Mouse (Mus musculus): Measurements from ENCODE around the gene Atxn10. TPM values are rescaled to one million over a fixed set of nuclear protein-coding genes. Genes with fewer than 3 reads are reported as not detected.
"Not testable (repeated sequence)": the region's sequence is repeated elsewhere in the genome, so short reads cannot be mapped to it uniquely, and the experiment has no call there.

Gene Atxn10
- total RNA-seq, 2 experiments from 2014 or later = 24.4 to 31.6 TPM

GRCm38 (mm10) chr15:85329096-85329495 lies 6.9 kb upstream of the Atxn10 start:
- intact Hi-C loops (cut with DNase I) = no loop called here
- no peak for DNase-seq

GRCm38 (mm10) chr15:85330024-85330423 lies 6.0 kb upstream of the Atxn10 start:
- intact Hi-C loops (cut with DNase I) = no loop called here
- DNase-seq = no peak

DNA sequence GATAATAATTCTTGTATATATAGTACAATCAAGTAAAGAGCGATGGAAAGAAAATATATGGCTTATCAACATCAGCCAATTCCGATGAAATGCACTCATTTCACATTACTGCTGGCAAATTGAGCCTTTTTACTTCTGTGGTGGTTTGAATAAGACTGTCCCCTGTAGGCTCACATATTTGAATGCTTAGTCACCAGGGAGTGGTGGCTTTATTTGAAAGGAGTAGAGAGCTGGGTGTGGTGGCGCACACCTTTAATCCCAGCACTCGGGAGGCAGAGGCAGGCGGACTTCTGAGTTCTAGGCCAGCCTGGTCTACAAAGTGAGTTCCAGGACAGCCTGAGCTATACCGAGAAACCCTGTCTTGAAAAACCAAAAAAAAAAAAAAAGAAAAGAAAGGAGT lies 2.5 kb upstream of the Atxn10 start:
- intact Hi-C loops (cut with DNase I) = not testable (repeated sequence)

GRCm38 (mm10) chr15:85334234-85334633 lies 1.8 kb upstream of the Atxn10 start:
- no peak for DNase-seq
- intact Hi-C loops (cut with DNase I) = no loop called here

More for the DNA sequence above, 2.5 kb upstream of the Atxn10 start:
- DNase-seq = not testable (repeated sequence)

DNA sequence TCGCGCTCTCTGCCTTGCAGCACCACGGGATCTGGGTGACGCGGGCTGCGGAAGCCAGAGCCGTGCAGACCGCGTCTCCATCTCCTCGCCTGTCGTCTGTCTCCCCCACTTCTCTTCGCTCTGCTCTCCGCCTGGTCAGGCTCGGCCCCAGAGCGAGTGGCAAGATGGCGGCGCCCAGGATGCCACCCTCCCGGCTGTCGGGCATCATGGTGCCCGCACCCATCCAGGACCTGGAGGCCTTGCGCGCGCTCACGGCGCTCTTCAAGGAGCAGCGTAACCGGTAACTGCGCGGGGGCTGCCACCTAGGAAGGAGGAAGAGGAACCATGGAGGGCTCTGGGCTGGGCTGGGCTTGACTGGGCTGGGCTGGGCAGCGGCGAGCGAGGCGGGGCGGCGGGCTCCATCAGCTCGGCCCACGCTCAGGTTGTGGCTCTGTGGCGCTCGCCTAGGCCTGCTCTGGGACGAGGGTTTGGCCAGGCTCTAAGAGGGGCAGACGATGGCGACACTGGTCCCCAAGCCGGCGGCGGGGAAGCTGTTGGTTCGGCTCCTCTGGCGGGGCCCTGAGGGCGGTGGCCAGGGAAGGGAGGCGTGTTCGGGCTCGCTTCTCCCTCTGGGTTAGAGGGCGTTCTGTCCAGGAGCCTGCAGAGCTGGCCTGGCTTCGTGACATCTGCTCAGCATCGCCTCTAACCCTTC lies 401 bp downstream of the Atxn10 start:
- DNase-seq = peak; percentile 46 to 64
- intact Hi-C loops (cut with DNase I) = no loop called here

- DNase-seq = no peak
- intact Hi-C loops (cut with DNase I) = no loop called here
These were observed 1.2 kb downstream of the Atxn10 start for GRCm38 (mm10) chr15:85337219-85337618.

DNA sequence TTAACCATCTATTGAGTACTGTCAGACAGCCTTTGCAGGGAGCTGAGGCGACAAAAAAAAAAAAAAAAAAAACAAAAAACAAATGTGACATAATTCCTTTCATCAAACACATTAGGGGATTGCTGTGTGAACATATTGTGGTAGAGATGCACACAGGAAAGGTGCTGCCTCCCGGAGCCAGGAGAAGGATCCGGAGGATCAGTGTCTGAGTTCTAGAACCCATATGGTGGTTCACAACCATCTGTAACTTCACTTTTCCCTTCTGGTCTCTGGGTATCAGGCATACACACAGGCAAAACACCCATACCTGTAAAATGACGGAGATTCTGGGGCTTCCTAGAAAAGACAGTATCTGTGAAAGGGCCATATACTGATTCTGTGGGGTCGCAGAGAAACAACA lies 1.9 kb downstream of the Atxn10 start:
- DNase-seq = no peak
- intact Hi-C loops (cut with DNase I) = no loop called here

DNA sequence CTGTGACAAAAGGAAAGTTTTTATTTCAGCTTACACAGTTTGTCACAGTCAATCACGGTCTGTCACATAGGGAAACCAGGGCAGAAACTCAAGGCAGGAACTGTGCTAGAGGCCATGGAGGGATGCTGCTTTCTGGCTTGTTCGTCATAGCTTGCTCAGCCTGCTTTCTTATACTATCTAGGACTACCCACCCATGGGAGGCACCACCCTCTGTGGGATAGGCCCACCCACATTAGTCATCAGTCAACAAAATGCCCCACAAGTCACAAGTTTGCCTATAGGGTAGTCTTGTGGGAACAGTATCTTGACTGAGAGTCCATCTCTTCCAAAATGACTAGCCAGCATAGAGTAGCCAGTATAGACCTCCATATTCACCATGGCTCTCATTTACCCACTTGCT lies 6.2 kb downstream of the Atxn10 start:
- intact Hi-C loops (cut with DNase I) = no loop called here

DNA sequence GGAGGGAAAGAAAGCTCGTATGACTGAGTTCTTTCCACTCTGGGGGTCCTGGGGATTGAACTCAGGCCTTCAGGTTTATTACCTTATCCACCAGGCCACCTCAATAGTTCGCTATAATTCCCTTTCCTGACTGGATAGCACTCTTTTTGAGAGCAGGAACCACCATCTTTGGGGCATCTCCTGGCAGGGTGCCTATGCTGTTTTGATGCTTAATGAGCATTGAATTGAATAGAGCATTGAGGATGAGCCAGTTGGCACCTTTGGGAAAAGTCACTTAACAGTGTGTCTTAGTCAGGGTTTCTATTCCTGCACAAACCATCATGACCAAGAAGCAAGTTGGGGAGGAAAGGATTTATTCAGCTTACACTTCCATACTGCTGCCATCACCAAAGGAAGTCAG lies 8.6 kb downstream of the Atxn10 start:
- intact Hi-C loops (cut with DNase I) = no loop called here
- no peak for DNase-seq

More for the DNA sequence above, 6.2 kb downstream of the Atxn10 start:
- no peak for DNase-seq

DNA sequence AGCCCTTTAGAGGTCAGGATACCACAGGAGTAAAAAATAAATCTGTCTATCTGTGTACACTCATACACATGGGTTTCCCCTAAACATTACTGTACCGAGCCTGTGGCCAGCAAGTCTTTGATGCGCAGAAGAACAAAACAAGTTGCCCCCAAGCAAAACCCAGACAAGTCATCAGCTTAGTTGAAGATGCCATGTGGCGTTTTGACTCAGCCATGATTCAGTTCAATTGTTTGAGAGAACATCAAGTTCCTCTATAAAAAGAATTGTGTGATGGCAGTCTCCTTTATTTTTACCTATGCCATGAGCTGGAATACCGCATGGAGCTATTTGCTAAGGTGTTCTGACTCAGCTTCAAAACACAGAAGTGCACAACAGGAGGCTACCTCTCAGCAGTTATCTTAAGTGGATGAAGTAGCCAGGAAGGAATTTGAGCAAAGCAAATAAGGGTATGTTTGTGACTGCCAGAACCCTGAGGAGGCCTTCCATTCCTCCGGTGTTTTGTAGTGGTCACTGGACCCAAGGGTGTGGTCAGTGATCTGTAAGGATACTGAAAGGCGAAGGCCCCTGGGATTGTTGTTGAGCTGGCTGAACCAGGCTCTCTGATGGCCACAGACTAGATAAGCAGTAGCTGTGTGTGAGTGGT lies 11.1 kb downstream of the Atxn10 start:
- intact Hi-C loops (cut with DNase I) = no loop called here
- no peak for DNase-seq

DNA sequence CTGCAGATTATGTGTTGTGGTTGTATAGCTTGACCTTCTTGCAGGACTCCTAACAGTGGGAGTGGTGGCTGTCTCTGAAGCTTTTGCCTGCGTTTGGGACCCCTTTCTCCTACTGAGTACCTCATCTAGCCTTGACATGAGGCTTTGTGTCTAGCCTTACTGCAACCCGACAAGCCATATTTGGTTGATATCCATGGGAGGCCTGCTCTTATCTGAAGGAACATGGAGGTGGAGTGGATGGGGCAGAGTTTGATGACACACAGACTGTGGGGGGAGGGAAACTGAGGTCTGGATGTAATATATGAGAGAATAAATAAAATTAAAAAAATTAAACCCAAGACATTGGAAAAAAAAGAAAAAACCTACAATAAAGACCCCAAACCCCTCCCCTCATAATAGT lies 14.1 kb downstream of the Atxn10 start:
- intact Hi-C loops (cut with DNase I) = no loop called here
- no peak for DNase-seq

- intact Hi-C loops (cut with DNase I) = no loop called here
- DNase-seq = no peak
These were observed 18.0 kb downstream of the Atxn10 start for GRCm38 (mm10) chr15:85354060-85354459.

DNA sequence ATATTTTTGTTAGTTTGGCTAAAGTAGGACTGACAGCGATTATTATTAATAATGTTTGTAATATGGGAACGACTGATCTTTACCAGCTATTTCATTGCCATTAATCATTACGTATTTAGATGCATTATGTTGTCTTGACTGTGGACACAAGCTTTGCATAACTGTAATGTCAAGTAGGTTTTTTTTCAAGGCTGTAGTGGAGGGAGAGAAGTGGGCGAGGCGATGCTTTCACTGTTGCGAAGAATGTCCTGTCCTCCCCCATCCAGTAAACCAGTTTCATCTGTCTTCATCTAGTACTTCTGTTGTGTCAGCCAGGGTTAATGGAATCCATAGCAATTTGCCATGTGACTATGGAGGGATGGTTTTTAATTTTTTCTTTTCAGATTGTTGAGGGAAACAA lies 20.1 kb downstream of the Atxn10 start:
- intact Hi-C loops (cut with DNase I) = no loop called here
- DNase-seq = no peak

GRCm38 (mm10) chr15:85357465-85358225 lies 21.6 kb downstream of the Atxn10 start:
- no peak for DNase-seq
- intact Hi-C loops (cut with DNase I) = no loop called here

DNA sequence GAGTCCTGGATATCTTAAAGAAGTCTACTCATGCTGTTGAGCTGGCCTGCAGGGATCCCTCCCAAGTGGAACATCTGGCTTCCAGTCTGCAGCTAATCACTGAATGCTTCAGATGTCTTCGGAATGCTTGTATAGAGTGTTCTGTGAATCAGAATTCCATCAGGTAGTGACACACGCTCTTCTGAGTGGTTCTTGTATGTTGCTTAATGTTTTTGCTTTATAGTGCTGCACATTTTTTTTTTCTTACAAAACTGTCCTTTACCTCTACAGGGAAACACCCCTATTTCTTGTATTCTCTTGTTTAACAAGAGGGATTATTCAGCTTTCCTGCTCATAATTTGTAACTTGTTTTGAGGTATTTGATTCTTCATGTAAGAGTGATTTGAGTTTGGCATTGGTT lies 23.4 kb downstream of the Atxn10 start:
- intact Hi-C loops (cut with DNase I) = no loop called here
- DNase-seq = no peak

DNA sequence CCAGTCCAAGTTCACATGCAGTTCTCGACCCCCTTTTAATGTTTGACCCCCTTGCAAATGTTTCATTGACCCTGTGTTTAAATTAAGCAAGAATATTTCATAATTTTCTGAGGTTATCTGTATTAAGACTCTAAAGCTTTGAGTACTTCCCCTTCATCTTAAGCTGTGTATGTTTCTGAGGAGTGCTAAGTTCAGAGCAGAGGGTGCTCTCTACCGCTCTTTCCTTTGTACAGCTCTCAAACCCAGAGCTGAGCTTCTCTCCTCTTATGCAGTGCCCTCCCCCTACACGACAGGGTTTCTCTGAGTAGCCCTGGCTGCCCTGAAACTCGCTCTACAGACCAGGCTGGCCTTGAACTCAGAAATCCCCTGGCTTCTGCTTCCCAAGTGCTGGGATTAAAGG lies 23.9 kb downstream of the Atxn10 start:
- no peak for DNase-seq
- intact Hi-C loops (cut with DNase I) = no loop called here

- no peak for DNase-seq
- intact Hi-C loops (cut with DNase I) = no loop called here
These were observed 28.3 kb downstream of the Atxn10 start for GRCm38 (mm10) chr15:85364366-85364765.

- intact Hi-C loops (cut with DNase I) = no loop called here
- DNase-seq = no peak
These were observed 30.9 kb downstream of the Atxn10 start for GRCm38 (mm10) chr15:85366938-85367337.

DNA sequence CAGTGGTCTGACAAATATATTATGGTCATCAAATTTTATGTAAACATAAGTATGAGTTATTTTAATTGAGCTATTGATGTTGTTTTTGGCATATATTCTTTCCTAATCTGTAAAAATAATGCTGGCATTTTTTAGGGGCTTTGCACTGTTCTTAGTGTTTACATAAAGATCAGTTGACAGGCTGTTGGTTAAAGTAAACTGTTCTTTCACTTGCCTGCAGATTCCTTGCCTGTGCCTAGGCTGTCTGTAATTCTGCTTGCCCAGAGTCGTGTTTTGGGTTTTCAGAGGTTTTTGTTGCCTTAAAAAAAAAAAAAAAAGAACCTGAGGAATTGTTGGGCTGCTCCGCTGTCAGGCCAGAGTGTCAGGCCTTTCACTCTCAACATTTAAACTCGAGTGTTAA lies 33.7 kb downstream of the Atxn10 start:
- intact Hi-C loops (cut with DNase I) = no loop called here
- DNase-seq = no peak

GRCm38 (mm10) chr15:85373125-85373524 lies 37.1 kb downstream of the Atxn10 start:
- no peak for DNase-seq
- intact Hi-C loops (cut with DNase I) = no loop called here

DNA sequence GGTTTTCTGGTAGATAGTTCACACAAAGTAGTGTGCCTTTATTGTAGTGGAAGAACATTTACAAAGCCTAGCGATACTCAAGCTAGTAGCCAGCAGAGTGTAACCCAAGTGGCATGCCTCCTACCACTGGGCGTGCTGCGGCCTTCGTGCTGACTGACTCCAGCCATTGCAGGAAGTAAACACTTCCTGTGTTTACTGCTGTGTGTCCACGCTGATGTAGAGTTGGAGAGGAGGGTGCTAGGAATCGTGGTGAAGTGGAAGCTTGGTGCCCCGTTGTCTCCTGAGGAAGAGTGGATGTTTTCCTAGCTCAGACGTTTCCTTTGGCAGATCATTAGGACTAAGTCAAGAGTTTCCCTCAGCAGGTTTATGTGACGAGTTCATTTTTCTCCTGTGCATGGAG lies 47.4 kb downstream of the Atxn10 start:
- DNase-seq = no peak
- intact Hi-C loops (cut with DNase I) = no loop called here

DNA sequence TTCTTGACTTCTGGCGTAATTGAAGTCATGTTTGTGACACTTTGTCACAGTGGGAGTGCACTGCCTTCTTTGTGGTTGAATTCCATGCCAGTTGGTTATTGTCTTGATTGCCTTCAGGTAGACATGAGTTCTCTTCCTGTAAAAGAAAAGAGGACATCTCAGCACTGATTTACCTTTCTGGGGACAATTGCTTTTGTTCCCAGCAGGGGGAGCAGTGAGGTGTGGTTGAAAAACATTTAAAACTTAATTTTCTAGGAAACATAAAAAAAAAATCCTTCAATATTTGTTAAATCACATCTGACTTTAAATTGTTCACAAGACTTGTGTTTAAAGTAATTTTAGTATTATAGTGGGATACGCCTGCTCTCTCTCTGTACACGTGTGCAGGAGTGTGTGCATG lies 52.7 kb downstream of the Atxn10 start:
- DNase-seq = no peak
- intact Hi-C loops (cut with DNase I) = no loop called here

Measured in gastrocnemius, postnatal 36 days (tissue).